Mouse (Mus musculus) skeletal muscle tissue, adult 2 months (tissue): ENCODE data around the gene Gm21887.
"Not testable (repeated sequence)": the region's sequence is repeated elsewhere in the genome, so short reads cannot be mapped to it uniquely, and the experiment has no call there.

Source experiments
- DNase-seq: peaks from one replicate; pipeline ENCODE4 v3.0.0-alpha.2; 2012; ENCODE audit warnings: low read depth, low spot score

The Gm21887 gene

DNA sequence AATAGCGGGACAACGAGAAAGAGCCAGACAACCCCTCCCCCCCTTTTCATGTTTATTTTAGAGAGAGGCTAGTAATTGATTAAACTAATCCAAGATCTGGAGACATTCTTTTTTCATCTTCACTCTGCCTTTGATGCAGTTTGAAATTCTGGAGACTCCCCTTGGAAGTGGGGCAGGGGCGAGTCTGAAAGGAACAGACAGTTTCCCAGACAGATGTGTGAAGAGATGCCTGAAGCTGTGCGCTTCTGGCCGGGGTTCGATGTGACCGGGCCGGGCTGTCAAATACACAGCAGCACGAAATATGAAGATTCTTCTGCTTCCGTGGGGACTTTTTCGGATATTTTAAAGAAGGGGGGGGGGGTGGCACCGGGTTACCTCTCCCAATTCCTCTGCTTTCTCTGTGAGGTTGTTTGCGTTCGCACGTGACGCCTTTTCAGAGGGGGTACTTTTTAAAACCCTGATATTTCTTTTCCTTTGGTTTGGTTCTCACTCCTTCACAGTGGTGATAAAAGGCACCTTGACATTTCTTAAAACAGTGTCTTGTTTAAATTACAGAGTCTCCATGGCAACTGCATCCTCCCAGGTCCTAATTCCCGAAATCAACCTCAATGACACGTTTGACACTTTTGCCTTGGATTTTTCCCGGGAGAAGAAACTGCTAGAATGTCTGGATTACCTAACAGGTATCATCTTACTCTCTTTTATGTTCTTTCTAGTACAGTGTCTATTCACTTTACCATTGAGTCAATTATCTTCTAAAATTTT is 25.9 kb upstream of the Gm21887 start:
- DNase-seq = not testable (repeated sequence)

DNA sequence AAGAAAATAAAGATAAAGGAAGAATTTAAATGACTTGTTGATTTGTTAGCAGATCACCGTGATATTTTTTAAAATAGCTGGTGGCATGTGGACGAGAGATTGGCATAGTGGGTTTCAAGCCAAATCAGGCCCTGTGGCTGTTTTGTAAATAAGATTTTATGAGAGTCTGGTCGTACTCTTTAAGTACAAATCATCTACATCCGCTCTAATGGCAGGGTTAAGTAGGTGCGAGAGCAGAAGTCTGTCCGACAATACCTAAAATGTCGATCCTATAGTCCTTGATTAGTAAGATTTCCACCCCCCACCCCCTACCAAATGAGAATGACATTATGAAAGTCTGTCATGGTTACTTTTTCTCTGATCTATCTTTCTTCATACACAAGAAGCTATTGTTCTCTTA is 25.1 kb upstream of the Gm21887 start:
- not testable (repeated sequence) for DNase-seq

DNA sequence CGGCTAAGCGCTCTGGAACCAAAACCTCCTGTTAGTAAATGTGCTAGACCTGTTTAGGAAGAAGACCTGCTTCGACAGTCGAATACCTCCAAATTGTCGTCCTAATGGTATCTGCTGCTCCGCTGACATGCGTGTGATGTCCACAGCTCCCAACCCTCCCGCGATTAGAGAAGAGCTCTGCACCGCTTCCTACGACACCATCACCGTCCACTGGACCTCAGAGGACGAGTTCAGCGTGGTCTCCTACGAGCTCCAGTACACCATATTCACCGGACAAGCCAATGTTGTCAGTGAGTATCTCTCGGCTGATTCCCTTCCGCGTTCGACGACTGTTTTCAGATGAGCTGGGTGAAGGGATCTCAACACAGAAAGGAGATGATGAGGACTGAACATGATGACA is 24.6 kb upstream of the Gm21887 start:
- DNase-seq = not testable (repeated sequence)

DNA sequence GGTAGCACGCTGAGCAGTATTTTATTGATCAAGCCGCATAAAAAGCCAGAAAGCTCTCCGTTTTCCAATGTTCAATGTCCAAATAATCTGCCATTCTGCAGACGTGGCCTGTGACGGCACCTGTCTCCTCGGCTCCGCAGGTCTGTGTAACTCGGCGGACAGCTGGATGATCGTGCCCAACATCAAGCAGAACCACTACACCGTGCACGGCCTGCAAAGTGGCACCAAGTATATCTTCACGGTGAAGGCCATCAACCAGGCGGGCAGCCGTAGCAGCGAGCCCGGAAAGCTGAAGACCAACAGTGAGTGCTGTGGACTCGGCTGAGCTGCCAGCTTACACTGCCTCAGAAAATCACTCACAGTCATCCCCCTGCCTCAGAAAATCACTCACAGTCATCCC is 23.7 kb upstream of the Gm21887 start:
- not testable (repeated sequence) for DNase-seq

DNA sequence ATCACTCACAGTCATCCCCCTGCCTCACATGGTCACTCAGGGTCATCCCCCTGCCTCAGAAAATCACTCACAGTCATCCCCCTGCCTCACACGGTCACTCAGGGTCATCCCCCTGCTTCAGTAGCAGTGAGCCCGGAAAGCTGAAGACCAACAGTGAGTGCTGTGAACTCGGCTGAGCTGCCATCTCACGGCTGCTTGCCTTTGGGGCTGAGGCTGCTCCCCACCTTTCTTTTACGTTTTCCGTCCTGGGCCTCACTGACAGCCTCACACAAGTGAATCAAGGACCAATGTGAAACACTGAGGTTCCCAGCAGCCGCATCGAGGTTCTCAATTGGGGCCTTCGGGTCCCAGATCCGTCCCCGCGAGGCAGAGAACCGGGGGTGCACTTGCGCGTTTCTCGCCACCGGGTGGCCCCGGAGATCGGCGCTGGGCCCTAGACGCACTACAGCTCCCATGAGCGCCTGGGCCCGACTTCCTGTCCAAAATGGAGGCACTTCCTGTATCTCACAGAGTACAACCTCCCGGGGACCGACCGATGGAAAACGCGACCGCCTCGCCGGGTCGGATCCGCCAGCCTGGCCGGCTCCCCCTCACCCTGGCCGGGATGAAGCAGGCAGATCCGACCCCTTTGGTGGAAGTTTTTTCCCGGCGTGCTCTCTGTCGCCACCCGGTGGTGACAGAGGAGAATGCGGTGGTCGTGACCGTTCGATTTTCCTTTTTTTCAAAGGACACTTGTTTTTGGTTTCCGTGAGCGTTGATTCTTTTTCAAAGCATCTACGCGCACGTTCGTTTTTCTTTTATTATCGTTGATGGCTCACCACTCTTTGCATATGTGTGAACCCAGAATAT is 22.7 kb upstream of the Gm21887 start:
- peak; percentile 78 for DNase-seq

DNA sequence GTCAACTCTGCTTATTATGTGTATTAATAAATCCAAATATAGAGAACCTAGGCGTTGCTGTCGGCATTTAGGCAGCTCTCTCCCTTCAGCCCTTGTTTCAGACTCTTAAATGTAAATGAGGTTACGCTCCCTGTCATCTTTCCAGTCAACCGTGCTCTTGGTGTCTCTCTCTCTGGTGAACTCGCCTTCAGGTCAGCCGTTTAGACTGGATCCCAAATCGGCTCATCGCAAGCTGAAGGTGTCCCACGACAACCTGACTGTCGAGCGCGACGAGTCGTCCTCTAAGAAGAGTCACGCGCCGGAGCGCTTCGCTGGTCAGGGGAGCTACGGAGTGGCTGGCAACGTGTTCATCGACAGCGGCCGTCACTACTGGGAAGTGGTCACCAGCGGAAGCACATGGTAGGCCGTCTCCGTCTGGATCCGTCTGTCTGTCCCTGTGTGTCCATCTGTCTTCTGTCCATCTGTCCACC is 22.1 kb upstream of the Gm21887 start:
- peak; percentile 70 for DNase-seq

DNA sequence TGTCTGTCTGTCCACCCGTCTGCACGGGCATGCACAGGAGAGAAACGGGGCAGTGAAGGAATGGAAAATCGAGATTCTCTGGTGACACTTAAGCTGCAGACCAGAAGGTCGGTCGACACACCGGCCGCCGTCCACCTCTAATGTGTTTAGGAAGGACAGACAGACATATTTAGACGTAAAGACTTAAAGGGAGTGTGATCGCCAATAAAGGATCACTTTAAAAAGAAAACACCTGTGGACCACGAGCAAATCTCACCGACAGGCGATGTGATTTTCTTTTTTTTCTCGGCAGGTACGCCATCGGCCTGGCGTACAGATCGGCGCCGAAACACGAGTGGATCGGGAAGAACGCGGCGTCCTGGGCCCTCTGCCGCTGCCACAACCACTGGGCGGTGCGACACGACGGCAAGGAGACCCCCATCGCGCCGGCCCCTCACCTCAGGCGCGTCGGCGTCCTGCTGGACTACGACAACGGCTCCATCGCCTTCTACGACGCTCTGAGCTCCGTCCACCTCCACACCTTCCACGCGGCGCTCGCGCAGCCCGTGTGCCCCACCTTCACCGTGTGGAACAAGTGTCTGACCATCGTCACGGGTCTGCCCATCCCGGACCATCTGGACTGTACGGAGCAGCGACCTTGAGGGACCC is 20.8 kb upstream of the Gm21887 start:
- DNase-seq = peak; percentile 56

DNA sequence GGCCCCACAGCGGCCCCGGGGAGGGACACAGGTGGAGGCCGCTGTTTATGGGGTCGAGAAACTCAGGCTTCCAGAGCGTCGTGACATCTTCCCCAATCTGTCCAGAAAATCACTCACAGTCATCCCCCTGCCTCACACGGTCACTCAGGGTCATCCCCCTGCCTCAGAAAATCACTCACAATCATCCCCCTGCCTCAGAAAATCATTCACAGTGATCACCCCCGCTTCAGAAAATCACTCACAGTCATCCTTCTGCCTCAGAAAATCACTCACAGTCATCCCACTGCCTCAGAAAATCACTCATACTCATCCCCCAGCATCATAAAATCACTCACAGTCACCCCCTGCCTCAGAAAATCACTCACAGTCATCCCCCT is 20.3 kb upstream of the Gm21887 start:
- not testable (repeated sequence) for DNase-seq

DNA sequence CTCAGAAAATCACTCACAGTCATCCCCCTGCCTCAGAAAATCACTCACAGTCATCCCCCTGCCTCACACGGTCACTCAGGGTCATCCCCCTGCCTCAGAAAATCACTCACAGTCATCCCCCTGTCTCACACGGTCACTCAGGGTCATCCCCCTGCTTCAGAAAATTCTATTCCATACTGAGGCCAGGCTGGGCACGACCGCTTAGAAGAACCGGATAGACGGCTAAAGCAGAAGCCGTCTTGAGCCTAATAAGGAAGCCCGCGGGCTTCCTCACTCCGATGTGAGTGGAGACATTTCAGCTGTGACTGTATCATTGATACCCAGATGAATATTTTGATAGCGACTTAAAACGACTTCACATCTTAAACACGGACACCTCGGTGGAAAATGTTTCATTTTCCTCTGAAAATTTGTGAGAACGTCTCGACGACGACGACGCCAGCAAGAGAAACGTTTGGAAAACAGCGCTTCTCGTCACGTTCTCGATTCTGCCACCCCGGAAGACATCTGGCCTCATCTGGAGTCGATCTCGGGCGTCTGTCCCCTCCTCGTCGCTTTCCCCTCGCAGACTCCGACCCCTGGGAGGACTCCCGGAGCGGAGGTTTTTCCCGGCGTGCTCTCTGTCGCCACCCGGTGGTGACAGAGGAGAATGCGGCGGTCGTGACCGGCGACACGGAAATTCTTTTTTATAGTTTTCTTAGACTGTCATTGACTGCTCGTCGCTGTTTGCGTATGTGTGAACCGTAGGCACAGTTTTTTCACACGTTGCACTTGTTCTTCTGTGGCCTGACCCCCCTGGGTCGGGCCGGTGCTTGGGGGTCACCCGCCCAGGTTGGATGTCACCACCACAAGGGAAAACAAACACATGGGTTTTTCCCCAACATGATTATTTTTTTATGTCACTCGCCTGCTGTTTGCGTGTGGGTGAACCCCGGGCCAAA is 19.5 kb upstream of the Gm21887 start:
- DNase-seq = peak; percentile 64

DNA sequence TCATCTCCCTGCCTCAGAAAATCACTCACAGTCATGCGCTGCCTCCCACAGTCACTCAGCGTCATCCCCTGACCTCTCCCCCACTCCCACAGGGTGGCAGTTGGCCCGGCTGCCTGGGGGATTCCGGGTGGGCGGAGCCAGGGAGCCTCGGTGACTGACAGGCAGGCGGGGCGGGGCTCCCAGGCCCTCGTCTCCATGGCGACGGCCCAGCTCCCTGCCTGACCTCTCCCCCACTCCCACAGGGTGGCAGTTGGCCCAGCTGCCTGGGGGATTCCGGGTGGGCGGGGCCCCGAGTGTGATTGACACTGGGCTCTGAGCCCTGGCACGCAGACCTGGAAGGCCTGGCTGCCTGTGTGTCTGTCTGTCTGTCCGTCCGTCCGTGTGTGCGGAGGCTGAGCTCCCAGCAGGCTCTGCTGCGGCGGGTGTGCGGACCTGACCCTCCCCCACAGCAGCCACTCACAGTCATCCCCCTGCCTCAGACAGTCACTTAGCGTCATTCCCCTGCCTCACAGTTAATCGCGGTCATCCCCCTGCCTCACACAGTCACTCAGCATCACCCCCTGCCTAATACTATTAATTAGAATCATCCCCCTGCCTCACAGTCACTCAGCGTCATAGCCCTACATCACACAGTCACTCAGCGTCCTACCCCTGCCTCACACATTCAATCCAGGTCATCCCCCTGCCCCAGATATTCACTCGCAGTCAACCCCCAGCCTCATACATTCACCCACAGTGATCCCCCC is 18.2 kb upstream of the Gm21887 start:
- peak; percentile 87 for DNase-seq

DNA sequence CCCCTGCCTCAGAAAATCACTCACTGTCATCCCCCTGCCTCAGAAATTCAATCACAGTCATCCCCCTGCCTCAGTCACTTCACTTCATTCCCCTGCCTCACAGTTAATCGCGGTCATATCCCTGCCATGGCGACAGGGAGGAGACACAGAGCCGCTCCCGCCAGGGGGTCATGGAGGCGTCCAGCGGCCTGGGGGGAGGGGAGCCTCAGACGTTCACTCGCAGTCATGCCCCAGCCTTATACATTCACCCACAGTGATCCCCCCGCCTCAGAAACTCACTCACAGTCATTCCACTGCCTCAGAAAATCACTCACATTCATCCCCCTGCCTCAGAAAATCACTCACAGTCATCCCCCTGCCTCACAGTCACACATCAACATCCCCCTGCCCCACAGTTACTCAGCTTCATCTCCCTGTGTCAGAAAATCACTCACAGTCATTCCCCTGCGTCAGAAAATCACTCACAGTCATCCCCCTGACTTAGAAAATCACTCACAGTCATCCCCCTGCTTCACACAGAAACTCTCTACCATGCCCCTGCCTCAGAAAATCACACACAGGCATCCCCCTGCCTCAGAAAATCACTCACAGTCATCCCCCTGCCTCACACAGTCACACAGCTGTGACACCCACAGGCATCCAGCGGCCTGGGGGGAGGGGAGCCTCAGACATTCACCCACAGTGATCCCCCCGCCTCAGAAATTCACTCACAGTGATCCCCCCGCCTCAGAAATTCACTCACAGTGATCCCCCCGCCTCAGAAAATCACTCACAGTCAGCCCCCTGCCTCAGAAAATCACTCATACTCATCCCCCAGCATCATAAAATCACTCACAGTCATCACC is 17.2 kb upstream of the Gm21887 start:
- not testable (repeated sequence) for DNase-seq

DNA sequence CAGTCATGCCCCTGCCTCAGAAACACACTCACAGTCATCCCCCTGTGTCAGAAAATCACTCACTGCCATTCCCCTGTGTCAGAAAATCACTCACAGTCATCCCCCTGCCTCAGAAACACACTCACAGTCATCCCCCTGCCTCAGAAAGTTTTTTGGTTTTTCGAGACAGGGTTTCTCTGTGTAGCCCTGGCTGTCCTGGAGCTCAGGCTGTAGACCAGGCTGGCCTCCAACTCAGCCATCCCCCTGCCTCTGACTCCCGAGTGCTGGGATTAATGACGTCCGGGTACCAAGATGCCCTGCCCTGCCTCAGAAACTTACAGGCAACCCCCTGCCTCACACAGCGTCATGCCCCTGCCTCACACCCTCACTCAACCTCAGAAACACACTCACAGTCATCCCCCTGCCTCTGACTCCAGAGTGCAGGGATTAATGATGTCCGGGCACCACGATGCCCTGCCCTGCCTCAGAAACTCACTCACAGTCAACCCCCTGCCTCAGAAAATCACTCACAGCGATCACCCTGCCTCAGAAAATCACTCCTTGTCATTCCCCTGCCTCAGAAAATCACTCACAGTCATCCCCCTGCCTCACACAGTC is 16.4 kb upstream of the Gm21887 start:
- not testable (repeated sequence) for DNase-seq

DNA sequence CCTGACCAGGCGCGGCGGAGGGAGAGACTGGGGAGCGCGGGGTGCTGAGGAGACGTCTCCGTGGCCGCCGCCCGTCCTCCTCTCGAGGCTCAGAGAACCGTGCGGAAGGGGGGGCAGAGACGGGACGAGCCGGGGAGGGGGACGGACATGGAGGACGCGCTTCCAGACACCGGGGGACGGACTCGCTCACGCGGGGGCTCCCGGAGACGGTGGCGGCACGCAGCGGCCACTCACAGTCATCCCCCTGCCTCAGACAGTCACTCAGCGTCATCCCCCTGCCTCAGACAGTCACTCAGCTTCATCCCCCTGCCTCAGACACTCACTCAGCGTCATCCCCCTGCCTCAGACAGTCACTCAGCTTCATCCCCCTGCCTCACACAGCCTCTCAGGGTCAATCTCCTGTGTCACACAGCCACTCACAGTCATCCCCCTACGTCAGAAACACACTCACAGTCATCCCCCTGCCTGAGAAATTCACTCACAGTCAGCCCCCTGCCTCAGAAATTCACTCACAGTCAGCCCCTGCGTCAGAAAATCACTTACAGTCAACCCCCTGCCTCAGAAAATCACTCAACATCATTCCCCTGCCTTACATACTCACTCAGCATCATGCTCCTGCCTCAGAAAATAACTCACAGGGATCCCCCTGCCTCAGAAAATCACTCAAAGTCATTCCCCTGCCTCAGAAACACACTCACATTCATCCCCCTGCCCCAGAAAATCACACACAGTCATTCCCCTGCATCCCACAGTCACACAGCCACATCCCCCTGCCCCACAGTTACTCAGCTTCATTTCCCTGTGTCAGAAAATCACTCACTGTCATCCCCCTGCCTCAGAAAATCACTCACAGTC is 15.2 kb upstream of the Gm21887 start:
- not testable (repeated sequence) for DNase-seq

DNA sequence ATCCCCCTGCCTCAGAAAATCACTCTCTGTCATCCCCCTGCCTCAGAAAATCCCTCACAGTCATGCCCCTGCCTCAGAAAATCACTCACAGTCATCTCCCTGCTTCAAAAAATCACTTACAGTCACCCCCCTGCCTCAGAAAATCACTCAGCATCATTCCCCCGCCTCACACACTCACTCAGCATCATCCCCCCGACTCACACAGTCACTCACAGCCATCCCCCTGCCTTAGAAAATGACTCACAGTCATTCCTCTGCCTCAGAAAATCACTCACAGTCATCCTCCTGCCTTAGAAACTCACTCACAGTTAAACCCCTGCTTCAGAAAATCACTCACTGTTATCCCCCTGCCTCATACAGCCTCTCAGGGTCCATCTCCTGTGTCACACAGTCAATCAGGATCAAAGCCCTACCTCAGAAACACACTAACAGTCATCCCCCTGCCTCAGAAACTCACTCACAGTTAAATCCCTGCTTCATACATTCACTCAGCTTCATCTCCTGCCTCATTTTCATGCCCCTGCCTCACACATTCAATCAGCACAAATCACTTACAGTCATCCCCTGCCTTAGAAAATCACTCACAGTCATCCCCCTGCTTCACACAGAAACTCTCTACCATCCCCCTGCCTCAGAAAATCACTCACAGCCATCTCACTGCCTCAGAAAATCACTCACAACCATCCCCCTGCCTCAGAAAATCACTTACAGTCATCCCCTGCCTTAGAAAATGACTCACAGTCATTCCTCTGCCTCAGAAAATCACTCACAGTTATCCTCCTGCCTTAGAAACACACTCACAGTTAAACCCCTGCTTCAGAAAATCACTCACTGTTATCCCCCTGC is 14.4 kb upstream of the Gm21887 start:
- not testable (repeated sequence) for DNase-seq

DNA sequence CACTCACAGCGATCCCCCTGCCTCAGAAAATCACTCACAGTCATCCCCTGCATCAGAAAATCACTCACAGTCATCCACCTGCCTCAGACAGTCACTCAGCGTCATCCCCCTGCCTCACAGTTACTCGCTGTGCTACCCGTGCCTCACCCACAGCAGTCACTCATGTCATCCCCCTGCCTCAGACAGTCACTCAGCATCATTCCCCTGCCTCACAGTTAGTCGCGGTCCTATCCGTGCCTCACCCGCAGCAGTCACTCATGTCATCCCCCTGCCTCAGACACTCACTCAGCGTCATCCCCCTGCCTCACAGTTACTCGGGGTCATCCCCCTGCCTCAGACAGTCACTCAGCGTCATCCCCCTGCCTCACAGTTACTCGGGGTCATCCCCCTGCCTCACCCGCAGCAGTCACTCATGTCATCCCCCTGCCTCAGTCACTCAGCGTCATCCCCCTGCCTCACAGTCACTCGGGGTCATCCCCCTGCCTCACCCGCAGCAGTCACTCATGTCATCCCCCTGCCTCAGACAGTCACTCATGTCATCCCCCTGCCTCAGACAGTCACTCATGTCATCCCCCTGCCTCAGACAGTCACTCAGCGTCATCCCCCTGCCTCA is 13.4 kb upstream of the Gm21887 start:
- peak; percentile 55 for DNase-seq

DNA sequence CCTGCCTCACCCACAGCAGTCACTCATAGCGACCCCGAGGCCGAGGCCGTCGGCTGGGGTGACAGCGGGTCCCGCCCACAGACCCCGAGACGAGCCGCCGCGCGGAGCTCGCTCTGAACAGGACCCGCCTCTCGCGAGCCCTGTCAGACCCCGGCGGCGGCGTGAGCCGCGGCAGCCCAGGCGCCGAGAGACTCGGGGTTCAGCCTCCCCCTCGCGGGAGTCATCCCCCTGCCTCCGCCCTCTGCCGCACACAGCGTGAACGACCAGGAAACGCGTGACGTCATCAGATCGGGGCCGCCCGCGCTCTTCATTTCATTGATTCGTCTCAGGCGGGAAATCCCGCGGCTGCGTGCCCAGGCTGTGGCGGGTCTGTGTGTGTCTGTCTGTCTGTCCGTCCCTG is 12.5 kb upstream of the Gm21887 start:
- DNase-seq = peak; percentile 80

DNA sequence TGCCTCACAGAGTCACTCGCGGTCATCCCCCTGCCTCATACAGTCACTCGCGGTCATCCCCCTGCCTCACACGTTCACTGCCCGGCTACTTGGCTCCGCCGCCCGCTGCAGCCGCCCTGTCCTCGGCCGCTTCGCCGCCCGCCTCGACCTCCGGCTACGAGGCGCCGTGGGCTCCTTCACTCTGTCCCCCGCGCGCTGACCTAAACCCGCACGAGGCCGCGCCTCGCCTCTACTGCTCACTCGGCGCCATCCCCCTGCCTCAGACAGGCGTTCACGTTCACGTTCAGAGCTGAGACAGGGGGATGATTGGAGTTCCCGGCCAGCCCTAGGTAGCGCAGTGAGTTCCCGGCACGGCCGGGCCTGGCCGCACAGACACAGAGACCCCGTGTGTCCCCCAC is 12.0 kb upstream of the Gm21887 start:
- DNase-seq = not testable (repeated sequence)
